Mouse (Mus musculus) lung, postnatal 0 days (tissue): Measurements from ENCODE around the gene Afap1. TPM values are rescaled to one million over a fixed set of nuclear protein-coding genes. Genes with fewer than 3 reads are reported as not detected.

Experiments used
- ATAC-seq: fragments of 200-750 bp; cut with Nextera tagmentation; 2 replicates; pipeline ENCODE4 v1.8.0; 2017; ENCODE audit warnings: moderate library complexity
- DNase-seq: peaks from one replicate; pipeline ENCODE4 v3.0.0-alpha.2; 2016; ENCODE audit warnings: low spot score
- H3K27ac ChIP-seq: fragments of 300-500 bp; sonication (generic); 2 replicates; pipeline ENCODE4 v1.5.1; 2014; ENCODE audit warnings: antibody characterized with exemption, mild to moderate bottlenecking, low read length, mixed read lengths
- H3K27me3 ChIP-seq: fragments of 300-500 bp; sonication (generic); replicated peaks from 2 replicates; pipeline ENCODE4 v1.6.1; 2014; ENCODE audit warnings: low read length, mixed read lengths; ENCODE audit not compliant: insufficient read depth
- H3K36me3 ChIP-seq: fragments of 300-500 bp; sonication (generic); 2 replicates; pipeline ENCODE4 v1.6.1; 2014; ENCODE audit warnings: low read length, mixed read lengths; ENCODE audit not compliant: insufficient read depth
- H3K4me1 ChIP-seq: fragments of 300-500 bp; sonication (generic); 2 replicates; pipeline ENCODE4 v1.6.1; 2014; ENCODE audit warnings: antibody characterized with exemption, low read depth, low read length, mixed read lengths; ENCODE audit not compliant: insufficient read depth
- H3K4me2 ChIP-seq: fragments of 300-500 bp; sonication (generic); replicated peaks from 2 replicates; pipeline ENCODE4 v1.6.1; 2014; ENCODE audit warnings: low read depth, mild to moderate bottlenecking, low read length, moderate library complexity, mixed read lengths
- H3K4me3 ChIP-seq: fragments of 300-500 bp; sonication (generic); 2 replicates; pipeline ENCODE4 v1.5.1; 2014; ENCODE audit warnings: low read depth, low read length
- H3K9ac ChIP-seq: fragments of 300-500 bp; sonication (generic); replicated peaks from 2 replicates; pipeline ENCODE4 v1.6.1; 2014; ENCODE audit warnings: low read depth, mild to moderate bottlenecking
- H3K9me3 ChIP-seq: fragments of 300-500 bp; sonication (generic); 2 replicates; pipeline ENCODE4 v1.6.1; 2016; ENCODE audit warnings: low read length, mixed read lengths
- CTCF ChIP-seq: IDR thresholded peaks from 2 replicates; pipeline ENCODE4 v1.5.1; 2016; ENCODE audit warnings: antibody characterized with exemption, mild to moderate bottlenecking
- EP300 ChIP-seq: IDR thresholded peaks from 2 replicates; pipeline ENCODE4 v1.6.1; 2016; ENCODE audit warnings: antibody characterized with exemption, mild to moderate bottlenecking, control low read depth
- WGBS: fragments of 180-500 bp; shearing (Covaris S2); extraction: QIAGEN DNeasy Blood & Tissue Kit; methylation state at CpG from one replicate; pipeline ENCODE4 v1.1.7; 2014; 5-methylcytosine and 5-hydroxymethylcytosine counted together
- polyA plus RNA-seq: library from polyadenylated mRNA; unstranded; fragments of >200 nt; fragmentation: Nextera tagmentation; extraction: Ambion mirVana; gene quantifications from 2 replicates; pipeline ENCODE4 v1.2.1, GENCODE M21; 2015

The Afap1 gene
- polyA plus RNA-seq = 12.9 and 14.7 TPM in 2 replicates

GRCm38 (mm10) chr5:35893093-35893804 is at the start of gene Afap1:
Afap1 (plus strand) TSS chr5:35893319.
- TF ChIP-seq CTCF = no peak
- TF ChIP-seq EP300 = no peak
- ATAC-seq = peak; percentile 97
- peak within 1 kb of the TSS; percentile 43 for H3K27ac ChIP-seq
- peak within 1 kb of the TSS; percentile 76 for H3K9ac ChIP-seq
- no peaks in the 10 kb centered on the region for H3K27me3 ChIP-seq
- no peaks in the 10 kb centered on the region for H3K9me3 ChIP-seq
- H3K36me3 ChIP-seq = no peaks in the 10 kb centered on the region
- peak; percentile 99 for DNase-seq
- H3K4me3 ChIP-seq = peak within 1 kb of the TSS; percentile 81
- peak within 1 kb of the TSS; percentile 86 for H3K4me2 ChIP-seq
- WGBS = under 1% methylated on average over 42 of the region's 49 CpGs
- H3K4me1 ChIP-seq = peaks cover 8% of the 10 kb centered on the region; the same call in 1 of the 2 replicates

GRCm38 (mm10) chr5:35851485-35851884 is 41.6 kb upstream of the Afap1 start:
- H3K4me2 ChIP-seq = no peak overlapping the region
- H3K36me3 ChIP-seq = no peaks in the 10 kb centered on the region
- H3K27me3 ChIP-seq = no peaks in the 10 kb centered on the region
- H3K9me3 ChIP-seq = no peaks in the 10 kb centered on the region
- TF ChIP-seq CTCF (no peak), EP300 (no peak)
- 67% methylated on average over 5 of the region's 5 CpGs for WGBS
- no peaks in the 10 kb centered on the region for H3K4me1 ChIP-seq
- ATAC-seq (no peak), DNase-seq (no peak)
- no peak overlapping the region for H3K4me3 ChIP-seq
- no peak overlapping the region for H3K27ac ChIP-seq
- no peak overlapping the region for H3K9ac ChIP-seq

GRCm38 (mm10) chr5:35853463-35853862 is 39.7 kb upstream of the Afap1 start:
- no peak for ATAC-seq
- no peak for TF ChIP-seq CTCF
- no peak for TF ChIP-seq EP300
- 86% methylated on average over 4 of the region's 4 CpGs for WGBS
- Histone ChIP-seq H3K4me2 (no peak overlapping the region), H3K4me3 (no peak overlapping the region), H3K27ac (no peak overlapping the region), H3K9ac (no peak overlapping the region), H3K36me3 (no peaks in the 10 kb centered on the region), H3K27me3 (no peaks in the 10 kb centered on the region), H3K9me3 (no peaks in the 10 kb centered on the region), H3K4me1 (no peaks in the 10 kb centered on the region)
- no peak for DNase-seq

- Histone ChIP-seq H3K9ac (no peak overlapping the region), H3K4me1 (no peaks in the 10 kb centered on the region), H3K4me3 (no peak overlapping the region), H3K27ac (no peak overlapping the region), H3K9me3 (no peaks in the 10 kb centered on the region), H3K36me3 (no peaks in the 10 kb centered on the region), H3K4me2 (no peak overlapping the region), H3K27me3 (no peaks in the 10 kb centered on the region)
- no peak for DNase-seq
- ATAC-seq = peak; percentile 33
- no peak for TF ChIP-seq EP300
- no peak for TF ChIP-seq CTCF
- 11% methylated on average over 3 of the region's 3 CpGs for WGBS
These were observed 36.9 kb upstream of the Afap1 start for GRCm38 (mm10) chr5:35856245-35856644.

GRCm38 (mm10) chr5:35858069-35858468 is 35.0 kb upstream of the Afap1 start:
- no peaks in the 10 kb centered on the region for H3K9me3 ChIP-seq
- no peaks in the 10 kb centered on the region for H3K36me3 ChIP-seq
- no peak overlapping the region for H3K9ac ChIP-seq
- no peaks in the 10 kb centered on the region for H3K27me3 ChIP-seq
- H3K4me3 ChIP-seq = no peak overlapping the region
- H3K27ac ChIP-seq = no peak overlapping the region
- no peak overlapping the region for H3K4me2 ChIP-seq
- DNase-seq (peak; percentile 61), ATAC-seq (no peak)
- 10% methylated on average over 6 of the region's 6 CpGs for WGBS
- TF ChIP-seq EP300 (no peak), CTCF (peak; percentile 89)
- no peaks in the 10 kb centered on the region for H3K4me1 ChIP-seq

GRCm38 (mm10) chr5:35861456-35861855 is 31.7 kb upstream of the Afap1 start:
- 81% methylated on average over 2 of the region's 2 CpGs for WGBS
- Histone ChIP-seq H3K27me3 (no peaks in the 10 kb centered on the region), H3K36me3 (no peaks in the 10 kb centered on the region), H3K9ac (no peak overlapping the region), H3K27ac (no peak overlapping the region), H3K4me3 (no peak overlapping the region), H3K9me3 (no peaks in the 10 kb centered on the region), H3K4me1 (no peaks in the 10 kb centered on the region), H3K4me2 (no peak overlapping the region)
- ATAC-seq (no peak), DNase-seq (no peak)
- TF ChIP-seq CTCF (no peak), EP300 (no peak)
